Mouse (Mus musculus): ENCODE results near the gene Gna14.
A peak's percentile ranks its signal among the peaks of the same experiment; 100 is the strongest.

The Gna14 gene

GRCm38 (mm10) chr19:16593975-16594317 is 158.4 kb downstream of the Gna14 start:
- no peak for DNase-seq (ENCODE audit: low spot score)

GRCm38 (mm10) chr19:16597216-16597615 is 161.7 kb downstream of the Gna14 start:
- no peak for DNase-seq (ENCODE audit: low spot score)

- no peak for DNase-seq (ENCODE audit: low spot score)
Measured at GRCm38 (mm10) chr19:16598653-16599297, 163.2 kb downstream of the Gna14 start.

GRCm38 (mm10) chr19:16599298-16599970 is 163.9 kb downstream of the Gna14 start:
- DNase-seq (ENCODE audit: low spot score), result peak; percentile 46

- DNase-seq (ENCODE audit: low spot score), result no peak
Measured at GRCm38 (mm10) chr19:16602026-16602425, 166.5 kb downstream of the Gna14 start.

- no peak for DNase-seq (ENCODE audit: low spot score)
Measured at GRCm38 (mm10) chr19:16607634-16608033, 172.1 kb downstream of the Gna14 start.

GRCm38 (mm10) chr19:16623154-16623553 is 187.6 kb downstream of the Gna14 start:
- no peak for DNase-seq (ENCODE audit: low spot score)

GRCm38 (mm10) chr19:16624994-16625393 is 189.4 kb downstream of the Gna14 start:
- DNase-seq (ENCODE audit: low spot score), result no peak

GRCm38 (mm10) chr19:16625610-16626395 is 190.2 kb downstream of the Gna14 start:
- no peak for DNase-seq (ENCODE audit: low spot score)
